Mouse (Mus musculus) stomach, embryonic 14.5 days (tissue): Measurements from ENCODE around the gene Dnase1l3. TPM values are rescaled to one million over a fixed set of nuclear protein-coding genes. Genes with fewer than 3 reads are reported as not detected.

ENCODE experiments used
- ATAC-seq: fragments of 200-750 bp; cut with Nextera tagmentation; 2 replicates; pipeline ENCODE4 v1.8.0; 2017; ENCODE audit warnings: low read depth, moderate TSS enrichment; ENCODE audit not compliant: insufficient number of reproducible peaks, insufficient read depth, low FRiP score
- H3K27ac ChIP-seq: fragments of 300-500 bp; sonication (generic); 2 replicates; pipeline ENCODE4 v1.5.1; 2014; ENCODE audit warnings: mild to moderate bottlenecking, low read length, moderate library complexity, mixed read lengths
- H3K27me3 ChIP-seq: fragments of 300-500 bp; sonication (generic); 2 replicates; pipeline ENCODE4 v1.6.1; 2014; ENCODE audit warnings: low read length, control low read depth, mixed read lengths; ENCODE audit not compliant: control insufficient read depth, insufficient read depth
- H3K36me3 ChIP-seq: fragments of 300-500 bp; sonication (generic); 2 replicates; pipeline ENCODE4 v1.6.1; 2014; ENCODE audit warnings: mild to moderate bottlenecking, control low read depth, low read length, moderate library complexity, mixed read lengths; ENCODE audit not compliant: control insufficient read depth, insufficient read depth
- H3K4me1 ChIP-seq: fragments of 300-500 bp; sonication (generic); 2 replicates; pipeline ENCODE4 v1.6.1; 2014; ENCODE audit warnings: low read length, control low read depth, mixed read lengths; ENCODE audit not compliant: control insufficient read depth, insufficient read depth
- H3K4me2 ChIP-seq: fragments of 300-500 bp; sonication (generic); replicated peaks from 2 replicates; pipeline ENCODE4 v1.6.1; 2014; ENCODE audit warnings: low read depth, low read length, control low read depth
- H3K4me3 ChIP-seq: fragments of 300-500 bp; sonication (generic); 2 replicates; pipeline ENCODE4 v1.5.1; 2014; ENCODE audit warnings: low read depth, low read length, control low read depth
- H3K9ac ChIP-seq: fragments of 300-500 bp; sonication (generic); replicated peaks from 2 replicates; pipeline ENCODE4 v1.6.1; 2014; ENCODE audit warnings: low read depth, mild to moderate bottlenecking, control low read depth, low read length, moderate library complexity, mixed read lengths
- H3K9me3 ChIP-seq: fragments of 300-500 bp; sonication (generic); 2 replicates; pipeline ENCODE4 v1.6.1; 2016; ENCODE audit warnings: low read depth, low read length, control low read depth; ENCODE audit not compliant: control insufficient read depth
- WGBS: fragments of 180-500 bp; shearing (Covaris S2); extraction: QIAGEN DNeasy Blood & Tissue Kit; methylation state at CpG from one replicate; pipeline ENCODE4 v1.1.7; 2014; 5-methylcytosine and 5-hydroxymethylcytosine counted together
- polyA plus RNA-seq: library from polyadenylated mRNA; unstranded; fragments of >200 nt; fragmentation: Nextera tagmentation; extraction: Ambion mirVana; gene quantifications from 2 replicates; pipeline ENCODE4 v1.2.1, GENCODE M21; 2014

Gene Dnase1l3
- polyA plus RNA-seq, 1 experiment from 2014 or later, result 0.38 TPM

DNA sequence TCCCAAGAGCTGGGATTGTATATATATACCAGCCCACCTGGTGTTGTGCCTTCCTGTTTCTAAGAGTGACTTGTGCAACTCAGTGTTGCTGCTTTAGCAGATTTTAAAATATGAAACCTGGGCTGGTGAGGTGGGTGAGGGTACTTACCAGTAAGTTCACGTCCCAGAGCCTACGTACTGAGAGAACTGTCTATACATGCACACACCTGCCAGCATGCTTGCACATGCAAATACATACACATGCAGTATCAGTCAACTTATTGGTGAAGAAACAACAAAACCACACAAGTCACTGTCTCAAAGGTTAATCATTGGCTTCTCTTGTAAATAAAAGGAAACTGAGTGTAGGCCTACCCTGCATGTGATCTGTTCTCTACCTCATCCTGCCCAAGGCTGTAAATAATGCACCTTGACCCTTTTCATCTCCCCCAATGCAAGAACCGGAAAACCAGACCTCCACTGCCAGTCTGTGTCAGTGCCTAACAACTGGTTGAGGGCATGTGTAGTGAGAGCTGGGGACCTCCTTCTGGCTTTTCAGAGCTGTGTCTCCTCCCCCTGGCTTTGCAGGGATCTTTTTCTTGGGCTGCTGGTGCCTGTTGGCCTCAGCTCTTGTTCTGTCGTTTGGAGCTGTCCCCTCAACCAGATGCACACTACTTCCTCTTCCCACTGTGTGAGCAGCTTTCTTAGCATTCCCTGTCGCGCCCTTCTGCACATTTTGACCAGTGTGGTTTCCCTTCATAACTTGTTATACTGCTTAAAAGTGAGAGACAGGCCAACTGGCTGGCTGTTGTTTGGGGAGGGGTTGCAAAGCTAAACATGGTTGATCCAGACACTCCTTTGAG, 76.0 kb downstream of the Dnase1l3 start:
- Histone ChIP-seq H3K4me3 (no peak overlapping the region), H3K4me1 (peaks cover 11% of the 10 kb centered on the region; the same call in 1 of the 2 replicates), H3K27me3 (no peaks in the 10 kb centered on the region), H3K36me3 (peaks cover 22% of the 10 kb centered on the region), H3K4me2 (no peak overlapping the region), H3K9ac (no peak overlapping the region), H3K9me3 (no peaks in the 10 kb centered on the region), H3K27ac (no peak overlapping the region)
- ATAC-seq, result no peak
- 78% methylated on average over 6 of the region's 6 CpGs for WGBS

Other genes starting within 250 kb of the Dnase1l3 start
- gene Gm26661, start 203.0 kb downstream of the Dnase1l3 start, polyA plus RNA-seq, result not detected in 2 replicates
- 23.7 and 26.2 TPM in 2 replicates for gene Flnb, start 176.6 kb downstream of the Dnase1l3 start, polyA plus RNA-seq
- gene Gm45521, start 37.3 kb downstream of the Dnase1l3 start, polyA plus RNA-seq, result not detected in 2 replicates
- 20.3 and 25.6 TPM in 2 replicates for gene Abhd6, start 8.3 kb upstream of the Dnase1l3 start, polyA plus RNA-seq
- gene Rpp14, start 85.8 kb upstream of the Dnase1l3 start, polyA plus RNA-seq, result 57.4 and 65.0 TPM in 2 replicates
- 42.8 and 47.2 TPM in 2 replicates for gene Pxk, start 103.6 kb upstream of the Dnase1l3 start, polyA plus RNA-seq
- gene Pdhb, start 178.5 kb upstream of the Dnase1l3 start, polyA plus RNA-seq, result 177 and 185 TPM in 2 replicates
- gene Kctd6, start 219.6 kb upstream of the Dnase1l3 start, polyA plus RNA-seq, result 4.8 and 7.1 TPM in 2 replicates